Mouse (Mus musculus): ENCODE data around the gene Slc39a13.
"Not testable (repeated sequence)": the region's sequence is repeated elsewhere in the genome, so short reads cannot be mapped to it uniquely, and the experiment has no call there.

The Slc39a13 gene

DNA sequence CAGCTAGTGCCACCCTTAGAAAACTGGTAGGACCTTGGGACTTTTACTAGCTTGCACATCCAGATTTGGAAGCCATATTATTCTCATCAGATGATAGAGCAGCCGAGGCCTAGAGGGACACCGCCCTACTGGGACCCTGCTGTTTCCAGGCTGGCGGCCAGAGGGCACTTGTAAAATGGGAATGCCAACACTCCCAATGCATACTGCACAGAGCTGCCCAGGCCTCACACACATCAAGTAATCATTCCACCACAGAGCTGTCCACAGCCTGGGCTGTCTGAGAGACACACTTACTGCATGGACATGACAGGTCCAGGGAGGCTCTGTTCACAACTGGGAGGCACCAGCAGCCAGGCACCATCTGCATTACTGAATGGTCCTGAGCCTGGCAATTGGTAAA lies 3.8 kb downstream of the Slc39a13 start:
- DNase-seq (ENCODE audit: low spot score in 2 of 2), result no peak

- peak; percentile 56 to 84 for DNase-seq (ENCODE audit: low spot score in 2 of 2)
Observed at GRCm38 (mm10) chr2:91065544-91065943, 4.7 kb downstream of the Slc39a13 start.

- DNase-seq (ENCODE audit: low spot score in 2 of 2), result no peak
Observed at GRCm38 (mm10) chr2:91064211-91064610, 6.0 kb downstream of the Slc39a13 start.

- DNase-seq (ENCODE audit: low spot score in 2 of 2), result peak in 1 of 2 experiments; percentile 58
Observed at GRCm38 (mm10) chr2:91062779-91063606, 7.2 kb downstream of the Slc39a13 start.

- DNase-seq (ENCODE audit: low spot score in 2 of 2), result peak in 1 of 2 experiments; percentile 62
Observed at GRCm38 (mm10) chr2:91061849-91062481, 8.3 kb downstream of the Slc39a13 start.

DNA sequence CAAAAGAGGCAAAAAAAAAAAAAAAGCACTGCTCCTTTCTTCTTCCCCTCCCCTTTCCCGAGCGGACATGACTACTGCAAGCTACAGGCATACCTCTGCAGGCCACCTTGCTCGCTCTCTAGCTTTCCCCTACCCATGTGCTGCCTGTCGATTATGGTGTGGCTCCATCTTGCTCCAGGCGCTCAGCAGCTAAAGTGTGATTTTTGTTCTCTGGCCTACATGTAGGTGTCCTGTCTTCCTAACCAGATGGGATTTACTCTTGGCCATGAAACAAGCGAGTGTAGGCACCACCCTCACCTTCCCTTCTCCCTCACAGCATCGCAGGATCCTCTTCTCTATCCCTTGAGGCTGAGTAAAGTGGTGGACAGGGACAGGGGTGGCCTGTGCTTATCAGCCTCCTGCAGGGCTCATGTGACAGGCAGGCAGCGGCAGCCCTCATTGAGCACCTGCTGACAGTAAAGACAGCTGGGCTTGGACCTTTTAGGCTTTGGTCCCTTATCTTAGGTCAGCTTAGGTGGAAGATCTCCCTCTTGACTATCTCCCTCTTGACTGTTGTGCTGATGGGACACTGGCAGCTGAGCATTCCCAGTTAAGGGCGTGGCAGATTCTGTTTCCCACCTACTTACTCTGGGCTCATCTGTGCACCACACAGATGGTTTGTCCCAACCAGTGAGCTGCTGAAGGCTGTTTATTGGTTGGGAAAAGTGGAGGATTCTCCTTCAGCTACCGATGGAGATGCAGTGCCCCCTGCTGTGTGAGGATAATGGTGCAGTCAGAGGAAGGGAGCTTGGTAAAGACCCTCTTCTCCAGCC lies 9.5 kb downstream of the Slc39a13 start:
- DNase-seq (ENCODE audit: low spot score in 2 of 2), result peak in 1 of 2 experiments; percentile 66

DNA sequence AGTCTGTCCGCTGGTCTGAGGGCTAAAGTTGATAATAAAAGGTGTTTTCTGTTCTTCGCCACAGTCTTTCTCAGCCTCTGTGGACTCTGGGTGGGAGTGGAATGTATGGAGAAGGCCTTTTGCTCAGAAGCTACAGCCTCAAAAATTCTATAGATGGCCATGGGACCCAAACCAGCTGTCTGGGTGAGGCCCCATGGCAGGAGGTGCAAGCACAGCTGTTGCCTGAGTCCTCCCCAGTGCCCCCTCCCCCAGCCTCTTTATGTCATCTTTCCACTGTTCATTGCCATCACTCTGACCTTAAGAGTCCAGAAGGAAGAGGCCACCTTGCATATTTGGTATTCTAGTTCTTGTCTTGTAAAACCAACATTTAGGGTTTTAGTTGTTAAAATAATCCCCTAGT lies 10.8 kb downstream of the Slc39a13 start:
- DNase-seq (ENCODE audit: low spot score in 2 of 2), result no peak

DNA sequence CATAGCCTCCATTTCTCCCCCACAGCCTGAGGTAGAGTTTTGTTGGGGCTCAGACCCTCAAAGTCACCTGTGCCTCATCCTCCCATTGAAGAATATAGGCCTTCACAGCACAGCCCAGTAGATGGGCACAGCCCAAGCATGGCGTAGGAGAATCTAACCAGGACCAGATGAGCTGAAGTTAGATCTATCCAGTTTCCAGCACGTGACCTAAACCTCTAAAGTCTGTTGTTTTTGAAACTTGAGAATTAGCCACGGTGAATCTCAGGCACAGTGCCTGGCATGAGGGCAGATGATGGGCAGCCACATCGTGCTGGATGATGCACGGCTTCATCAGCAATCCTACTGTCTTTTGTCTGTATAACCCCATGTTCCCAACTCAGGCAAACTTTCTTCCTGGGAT lies 11.8 kb downstream of the Slc39a13 start:
- DNase-seq (ENCODE audit: low spot score in 2 of 2), result no peak

DNA sequence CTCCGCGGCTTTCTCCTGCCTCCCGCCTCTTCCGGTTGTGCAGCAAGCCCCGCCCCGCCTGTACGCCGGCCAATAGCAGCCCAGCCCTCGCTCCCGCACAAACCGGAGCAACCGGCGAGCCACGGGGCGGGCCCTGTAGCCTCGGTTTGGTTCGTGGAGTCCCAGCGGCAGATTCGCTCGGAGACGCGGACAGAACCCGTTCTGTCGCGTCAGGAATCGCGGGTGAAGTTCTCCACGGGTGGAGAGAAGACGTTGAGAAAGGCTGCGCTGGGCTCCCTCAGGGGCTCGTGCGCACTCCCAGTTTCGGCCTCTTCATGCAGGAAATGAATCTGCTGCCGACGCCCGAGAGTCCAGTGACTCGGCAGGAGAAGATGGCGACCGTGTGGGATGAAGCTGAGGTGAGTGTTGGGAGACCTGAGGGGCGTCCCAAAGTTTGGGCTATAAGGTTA lies 16.3 kb downstream of the Slc39a13 start, which contains the start of gene Psmc3:
Psmc3 (plus strand) TSS at position 76 of the 449 bp plus-strand sequence.
- peak; percentile 97 to 98 for DNase-seq (ENCODE audit: low spot score in 2 of 2)

- no peak for DNase-seq (ENCODE audit: low spot score in 2 of 2)
Observed at GRCm38 (mm10) chr2:91053181-91053933, 16.9 kb downstream of the Slc39a13 start.

- no peak for DNase-seq (ENCODE audit: low spot score in 2 of 2)
Observed at GRCm38 (mm10) chr2:91052752-91053151, 17.5 kb downstream of the Slc39a13 start.

- no peak for DNase-seq (ENCODE audit: low spot score in 2 of 2)
Observed at GRCm38 (mm10) chr2:91051917-91052316, 18.3 kb downstream of the Slc39a13 start.

DNA sequence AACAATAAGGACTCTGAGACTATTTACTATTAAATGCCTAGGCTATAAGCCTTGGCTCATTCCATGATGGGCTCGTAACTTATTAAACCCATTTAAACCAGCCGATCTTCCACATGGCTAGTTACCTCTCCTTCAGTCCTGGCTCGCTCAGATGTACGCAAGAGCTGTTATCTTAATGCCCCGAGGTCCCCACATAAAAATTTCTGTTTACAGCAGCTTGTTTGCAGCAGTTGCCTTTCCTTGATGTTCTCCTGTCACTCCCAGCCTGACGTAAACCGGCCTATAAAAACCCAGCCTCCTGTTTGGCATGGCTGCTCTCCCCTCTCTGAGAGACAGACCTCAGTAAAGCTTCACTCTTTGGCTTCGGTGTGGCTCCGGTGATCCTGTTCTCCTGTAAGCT lies 22.9 kb downstream of the Slc39a13 start:
- no peak for DNase-seq (ENCODE audit: low spot score in 2 of 2)

GRCm38 (mm10) chr2:91045805-91046204 lies 24.4 kb downstream of the Slc39a13 start:
- DNase-seq (ENCODE audit: low spot score in 2 of 2), result not testable (repeated sequence)

GRCm38 (mm10) chr2:91044727-91045126 lies 25.5 kb downstream of the Slc39a13 start:
- DNase-seq (ENCODE audit: low spot score in 2 of 2), result no peak

DNA sequence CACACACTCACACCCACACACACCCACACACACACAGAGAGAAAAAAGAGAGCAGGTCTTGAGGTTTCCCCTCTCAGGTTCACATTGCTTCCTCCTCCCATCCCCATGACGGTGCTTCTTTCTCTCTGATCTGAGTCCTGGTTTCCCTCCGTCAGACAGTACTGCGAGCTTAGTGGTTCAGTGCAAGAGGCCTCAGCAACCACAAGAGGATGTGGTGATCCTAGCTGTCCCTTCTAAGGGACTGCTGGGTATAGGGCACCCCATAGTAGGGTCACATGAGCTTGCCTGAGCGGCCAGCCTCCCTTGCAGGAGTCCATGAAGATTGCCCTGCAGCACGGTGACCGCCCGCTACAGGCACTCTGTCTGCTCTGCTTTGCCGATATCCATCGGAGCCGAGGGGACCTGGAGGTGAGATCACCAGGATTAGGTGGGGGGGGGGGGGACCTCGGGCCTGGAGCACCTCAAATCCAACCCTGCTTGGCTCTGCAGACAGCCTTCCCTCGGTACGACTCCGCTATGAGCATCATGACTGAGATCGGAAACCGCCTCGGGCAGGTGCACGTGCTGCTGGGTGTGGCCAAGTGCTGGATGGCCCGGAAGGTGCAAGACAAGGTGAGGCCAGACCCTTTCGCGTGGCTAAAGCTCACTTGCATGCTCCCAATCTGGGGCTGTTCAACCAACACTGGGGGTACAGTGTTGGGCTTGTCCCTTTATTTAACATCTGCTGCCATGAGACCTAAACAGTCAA lies 27.4 kb downstream of the Slc39a13 start:
- DNase-seq (ENCODE audit: low spot score in 2 of 2), result no peak

GRCm38 (mm10) chr2:91041786-91042185 lies 28.4 kb downstream of the Slc39a13 start:
- no peak for DNase-seq (ENCODE audit: low spot score in 2 of 2)

- DNase-seq (ENCODE audit: low spot score in 2 of 2), result no peak
Observed at GRCm38 (mm10) chr2:91035385-91035784, 34.8 kb downstream of the Slc39a13 start, which contains the start of gene Rapsn. Gene Rapsn, plus strand, starts transcription at chr2:91035620.

GRCm38 (mm10) chr2:91033000-91033399 lies 37.2 kb downstream of the Slc39a13 start:
- DNase-seq (ENCODE audit: low spot score in 2 of 2), result no peak

- DNase-seq (ENCODE audit: low spot score in 2 of 2), result no peak
Observed at GRCm38 (mm10) chr2:91031216-91031615, 39.0 kb downstream of the Slc39a13 start.

All from spleen, postnatal 4 days (tissue).